Mouse (Mus musculus): Measurements from ENCODE around the gene Eif4ebp2.

- TF ChIP-seq CTCF (IDR thresholded peaks at IDR 0.05) (peak; percentile 66), EP300 (IDR thresholded peaks at IDR 0.05) (no peak)
Measured at GRCm38 (mm10) chr10:61423289-61423688, 29.2 kb downstream of the Eif4ebp2 start.
